Mouse (Mus musculus) gastrocnemius, postnatal 14 days (tissue): ENCODE measurements around the gene Vmo1. TPM values are rescaled to one million over a fixed set of nuclear protein-coding genes. Genes with fewer than 3 reads are reported as not detected.
"Not testable (repeated sequence)": the region's sequence is repeated elsewhere in the genome, so short reads cannot be mapped to it uniquely, and the experiment has no call there.

Experiments used
- DNase-seq: peaks from one replicate; pipeline ENCODE4 v3.0.0; 2021; ENCODE audit warnings: mixed read lengths
- intact Hi-C: fragments of 180-260 bp; cut with DNase I; formaldehyde crosslinking; loops from one replicate; pipeline ENCODE4 v1.15.1; 2025; ENCODE audit warnings: low total_unique reads
- total RNA-seq, 2 experiments: library from RNA; stranded (reverse); gene quantifications; 2 replicates each; pipeline ENCODE4 v1.2.3; 2021

Gene Vmo1
- total RNA-seq, 2 experiments from 2014 or later, result not detected

DNA sequence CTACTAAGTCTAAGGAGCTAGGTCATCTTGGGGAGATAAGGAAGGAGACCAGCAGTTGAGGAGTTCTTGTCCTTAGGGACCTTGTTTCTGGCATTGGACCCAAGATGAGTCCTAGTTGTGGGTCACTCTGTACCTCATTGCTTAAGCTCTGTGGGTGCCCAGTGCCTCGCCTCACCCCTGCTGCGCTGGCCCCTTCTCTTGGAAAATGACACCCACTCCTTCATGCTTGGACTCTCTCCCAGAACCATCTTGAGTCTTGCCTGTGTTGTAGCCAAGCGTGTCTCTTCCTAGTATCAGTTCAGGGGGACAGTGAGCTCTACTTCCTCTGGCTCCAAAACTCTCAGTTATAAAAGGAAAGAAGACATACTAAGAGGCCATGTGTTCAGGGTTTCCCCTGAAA is 25.3 kb downstream of the Vmo1 start:
- peak; percentile 19 for DNase-seq
- intact Hi-C loops, result no loop called here

- DNase-seq, result peak; percentile 43
Measured at GRCm38 (mm10) chr11:70487816-70488215, 26.6 kb downstream of the Vmo1 start.

DNA sequence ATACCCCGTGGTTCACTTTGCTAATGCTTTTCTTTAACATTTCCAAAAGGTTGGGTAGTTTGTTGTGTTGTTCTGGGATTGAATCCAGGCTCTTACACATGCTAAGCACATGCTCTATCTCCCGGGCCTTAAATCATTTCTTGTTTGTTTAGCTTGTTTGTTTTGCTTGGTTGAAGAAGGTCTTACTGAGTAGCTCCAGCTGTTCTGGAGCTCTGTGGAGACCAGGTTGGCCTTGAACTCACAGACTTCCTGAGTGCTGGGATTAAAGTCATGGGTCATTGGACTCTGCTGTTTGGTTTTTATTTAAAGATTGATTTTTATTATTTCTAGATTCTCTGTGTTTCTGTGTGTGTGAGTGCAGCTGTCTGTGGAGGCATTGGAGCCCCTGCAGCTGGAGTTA is 28.9 kb downstream of the Vmo1 start:
- intact Hi-C loops, result no loop called here
- DNase-seq, result no peak

More at GRCm38 (mm10) chr11:70487816-70488215, 26.6 kb downstream of the Vmo1 start:
- intact Hi-C loops, result no loop called here

- no peak for DNase-seq
- intact Hi-C loops, result no loop called here
Measured at GRCm38 (mm10) chr11:70474872-70475534, 39.4 kb downstream of the Vmo1 start.

- intact Hi-C loops, result not testable (repeated sequence)
Measured at GRCm38 (mm10) chr11:70473291-70473690, 41.1 kb downstream of the Vmo1 start.

GRCm38 (mm10) chr11:70472716-70473115 is 41.7 kb downstream of the Vmo1 start:
- intact Hi-C loops, result no loop called here
- no peak for DNase-seq

More at GRCm38 (mm10) chr11:70473291-70473690, 41.1 kb downstream of the Vmo1 start:
- DNase-seq, result not testable (repeated sequence)

DNA sequence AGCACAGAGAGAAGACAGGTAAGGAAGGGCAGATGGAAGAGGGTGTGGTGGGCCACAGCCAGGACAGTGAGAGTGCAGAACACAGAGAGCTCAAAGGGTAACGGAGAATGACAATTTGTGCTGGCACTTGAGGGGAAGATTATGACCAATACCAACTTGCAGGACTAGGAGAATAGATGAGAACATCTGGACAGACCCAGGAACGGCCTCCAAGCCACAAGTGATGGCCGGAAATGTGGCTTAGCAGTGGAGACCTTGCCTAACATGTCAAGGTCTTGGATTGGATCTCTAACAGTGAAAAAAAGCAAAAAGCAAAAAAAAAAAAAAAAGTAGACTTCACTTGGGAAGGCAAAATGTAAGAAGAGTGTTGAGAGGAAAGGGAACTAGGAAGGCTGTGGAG is 44.7 kb downstream of the Vmo1 start:
- intact Hi-C loops, result no loop called here
- no peak for DNase-seq

GRCm38 (mm10) chr11:70467902-70468619 is 46.4 kb downstream of the Vmo1 start:
- DNase-seq, result no peak
- intact Hi-C loops, result no loop called here

GRCm38 (mm10) chr11:70465824-70466223 is 48.6 kb downstream of the Vmo1 start:
- DNase-seq, result peak; percentile 29
- intact Hi-C loops, result no loop called here

DNA sequence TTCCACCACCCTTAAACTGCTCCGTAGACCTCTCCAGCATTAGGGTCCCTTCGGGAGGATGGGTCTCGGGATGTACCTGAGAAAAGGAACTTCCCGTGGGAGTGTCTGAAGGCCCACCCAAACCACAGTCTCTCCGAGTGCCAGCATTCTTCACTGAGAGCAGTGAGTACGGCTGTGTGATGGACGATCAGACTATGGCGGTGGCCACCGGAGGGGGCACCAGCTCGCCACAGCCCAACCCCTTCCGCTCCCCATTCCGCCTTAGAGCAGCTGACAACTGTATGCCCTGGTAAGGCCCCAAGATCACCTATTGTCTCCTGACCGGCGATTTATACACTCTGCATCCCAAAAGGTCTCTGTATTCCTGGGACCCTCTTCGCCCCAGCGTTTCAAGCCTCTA is 49.2 kb downstream of the Vmo1 start:
- no peak for DNase-seq
- intact Hi-C loops, result no loop called here

GRCm38 (mm10) chr11:70463970-70464369 is 50.4 kb downstream of the Vmo1 start:
- intact Hi-C loops, result loop anchor here (5.0 kb wide), 1 partner anchor 38 kb away; no protein-coding TSS in a partner anchor
- no peak for DNase-seq

Other genes starting within 250 kb of the Vmo1 start
- gene Alox12e, start 192.0 kb downstream of the Vmo1 start, total RNA-seq, result under 1 TPM in 1 of 2 experiments, not detected in 1; 0.09 TPM
- gene Alox15, start 162.6 kb downstream of the Vmo1 start, total RNA-seq, result not detected
- 10 to 100 TPM; 14.9 to 18.6 TPM for gene Pelp1, start 104.6 kb downstream of the Vmo1 start, total RNA-seq
- 1 to 10 TPM; 8.3 to 9.7 TPM for gene Arrb2, start 82.0 kb downstream of the Vmo1 start, total RNA-seq
- gene Med11, start 62.7 kb downstream of the Vmo1 start, total RNA-seq, result 1 to 10 TPM; 6.2 to 6.5 TPM
- under 1 TPM; 0.31 to 0.84 TPM for gene Zmynd15, start 55.2 kb downstream of the Vmo1 start, total RNA-seq
- gene Cxcl16, start 54.6 kb downstream of the Vmo1 start, total RNA-seq, result 1 to 10 TPM; 2.6 to 3.1 TPM
- gene Tm4sf5, start 9.4 kb downstream of the Vmo1 start, total RNA-seq, result not detected
- not detected for gene Gltpd2, start 4.6 kb upstream of the Vmo1 start, total RNA-seq
- 100 to 1,000 TPM; 292 to 301 TPM for gene Psmb6, start 10.8 kb upstream of the Vmo1 start, total RNA-seq
- gene Gm40193, start 18.3 kb upstream of the Vmo1 start, total RNA-seq, result not detected
- gene Pld2, start 25.4 kb upstream of the Vmo1 start, total RNA-seq, result 10 to 100 TPM; 15.9 to 17.1 TPM
- gene Mink1, start 48.3 kb upstream of the Vmo1 start, total RNA-seq, result 10 to 100 TPM; 26.1 to 27.7 TPM
- gene 4930544D05Rik, start 101.2 kb upstream of the Vmo1 start, total RNA-seq, result not detected
- gene Chrne, start 104.6 kb upstream of the Vmo1 start, total RNA-seq, result 10 to 100 TPM; 38.7 to 39.4 TPM
- gene Gp1ba, start 124.5 kb upstream of the Vmo1 start, total RNA-seq, result under 1 TPM in 1 of 2 experiments, not detected in 1; 0.08 TPM
- 10 to 100 TPM; 34.9 to 35.7 TPM for gene Rnf167, start 132.6 kb upstream of the Vmo1 start, total RNA-seq
- 100 to 1,000 TPM; 278 to 315 TPM for gene Slc25a11, start 132.9 kb upstream of the Vmo1 start, total RNA-seq
- gene Pfn1, start 140.0 kb upstream of the Vmo1 start, total RNA-seq, result 100 to 1,000 TPM; 340 to 388 TPM
- gene Eno3, start 142.6 kb upstream of the Vmo1 start, total RNA-seq, result 1,000 to 10,000 TPM; 6,763 to 7,262 TPM
- 100 to 1,000 TPM; 117 to 122 TPM for gene Spag7, start 154.8 kb upstream of the Vmo1 start, total RNA-seq
- gene Camta2, start 173.5 kb upstream of the Vmo1 start, total RNA-seq, result 10 to 100 TPM; 21.2 to 25.5 TPM
- 1 to 10 TPM; 2.5 to 3.3 TPM for gene Inca1, start 185.5 kb upstream of the Vmo1 start, total RNA-seq
- 100 to 1,000 TPM; 216 to 226 TPM for gene Kif1c, start 185.9 kb upstream of the Vmo1 start, total RNA-seq
- gene Zfp3, start 249.6 kb upstream of the Vmo1 start, total RNA-seq, result 10 to 100 TPM in 1 of 2 experiments, 1 to 10 TPM in 1; 7.4 to 10.8 TPM